Mouse (Mus musculus) CD4-positive, CD25-positive, alpha-beta regulatory T cell, adult 4 months (primary cell): ENCODE data around the gene Myo18b. TPM values are rescaled to one million over a fixed set of nuclear protein-coding genes. Genes with fewer than 3 reads are reported as not detected.

ENCODE experiments used
- ATAC-seq: one replicate; pipeline ENCODE4 v1.8.0; 2017
- polyA plus RNA-seq, 2 experiments: library from polyadenylated mRNA; unstranded; fragments of 100-300 nt; shearing (Covaris generic); gene quantifications; one replicate each; pipeline ENCODE4 v1.2.1; 2017

Gene Myo18b
- polyA plus RNA-seq, 2 experiments from 2014 or later: not detected

DNA sequence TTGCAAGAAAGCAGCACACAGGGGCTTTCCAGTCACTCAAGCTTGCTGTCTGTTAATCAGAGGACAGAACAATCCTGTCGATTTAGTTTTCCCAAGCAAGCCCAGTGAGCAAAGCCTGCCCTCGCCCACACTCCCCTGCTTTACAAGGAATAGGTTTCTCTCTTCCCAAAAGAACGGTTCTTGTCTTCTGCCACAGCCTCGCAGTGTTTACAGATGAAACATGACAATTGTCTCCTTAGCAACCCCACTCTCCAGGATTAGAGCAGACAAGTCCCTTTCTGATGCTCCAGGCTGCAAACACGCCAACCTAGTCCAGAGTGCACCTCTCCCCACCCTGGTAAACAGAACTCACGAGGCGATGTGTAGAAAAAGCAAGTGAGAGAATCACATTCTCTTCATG lies 230.5 kb downstream of the Myo18b start:
- ATAC-seq: no peak

DNA sequence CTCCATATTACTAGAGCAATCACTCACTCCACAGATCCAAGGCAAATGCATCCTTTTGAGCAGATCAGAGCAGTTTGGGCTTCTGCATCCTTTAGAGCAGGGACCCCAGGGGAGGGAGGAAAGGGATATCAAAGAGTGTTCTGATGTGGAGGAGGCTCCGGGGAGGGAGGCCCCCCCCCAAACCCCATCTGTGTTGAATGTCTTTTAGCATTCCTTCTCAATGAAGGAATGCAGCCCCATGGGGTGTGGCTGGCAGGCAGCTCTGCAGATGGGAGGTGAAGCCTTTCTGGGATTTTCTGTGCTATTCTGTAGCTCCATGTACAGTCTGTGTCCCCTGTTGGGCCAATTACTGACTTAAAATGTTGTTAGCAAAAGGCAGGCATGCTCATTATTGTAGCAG lies 232.5 kb downstream of the Myo18b start:
- no peak for ATAC-seq

GRCm38 (mm10) chr5:112660924-112661431 lies 235.2 kb downstream of the Myo18b start:
- ATAC-seq: no peak

- no peak for ATAC-seq
These were observed 236.9 kb downstream of the Myo18b start for GRCm38 (mm10) chr5:112659295-112659694.

DNA sequence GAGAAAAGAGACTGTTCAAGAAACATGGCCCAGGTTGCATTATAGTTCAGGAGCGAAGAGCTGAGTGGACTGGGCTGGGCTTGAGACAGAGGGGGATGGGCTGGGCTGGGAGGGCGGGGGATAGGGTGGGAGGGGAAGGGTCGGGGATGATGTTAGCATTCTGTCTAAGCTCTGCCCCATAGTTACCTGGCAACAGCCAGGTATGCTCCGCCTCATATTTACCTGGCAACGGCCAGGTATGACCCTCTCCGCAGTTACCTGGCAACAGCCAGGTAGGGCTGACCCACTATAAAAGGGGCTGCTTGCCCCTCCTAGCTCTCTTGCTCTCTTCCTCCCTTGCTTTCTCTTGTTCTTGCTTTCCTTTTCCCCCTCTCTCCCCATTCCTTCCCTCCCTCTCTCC lies 239.4 kb downstream of the Myo18b start:
- no peak for ATAC-seq

DNA sequence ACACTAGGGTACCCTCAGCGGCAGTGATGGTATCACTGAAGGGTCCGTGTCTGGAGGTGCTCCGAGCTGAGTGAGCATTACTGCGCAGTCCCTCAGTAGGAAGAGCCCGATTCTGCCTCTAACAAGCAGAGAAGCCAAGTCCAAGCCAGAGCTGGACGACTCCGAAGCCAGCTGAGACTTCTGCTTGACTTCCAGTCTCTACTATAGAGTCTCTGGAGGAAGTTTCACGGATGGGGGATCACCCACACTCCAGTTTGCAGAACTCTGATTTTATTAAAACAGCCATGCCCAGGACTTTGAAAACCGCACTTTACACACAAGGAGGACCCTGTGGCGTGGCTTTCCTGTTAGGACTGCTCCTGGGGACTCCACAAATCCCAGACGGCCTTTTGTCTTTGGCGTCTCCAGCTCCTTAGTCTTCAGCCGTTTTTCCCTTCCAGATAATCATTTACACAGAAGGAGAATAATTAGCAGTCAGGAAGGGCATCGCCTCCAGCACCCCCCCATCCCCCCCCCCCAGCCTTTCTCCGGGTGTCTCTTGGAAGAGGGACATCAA lies 240.1 kb downstream of the Myo18b start:
- no peak for ATAC-seq

DNA sequence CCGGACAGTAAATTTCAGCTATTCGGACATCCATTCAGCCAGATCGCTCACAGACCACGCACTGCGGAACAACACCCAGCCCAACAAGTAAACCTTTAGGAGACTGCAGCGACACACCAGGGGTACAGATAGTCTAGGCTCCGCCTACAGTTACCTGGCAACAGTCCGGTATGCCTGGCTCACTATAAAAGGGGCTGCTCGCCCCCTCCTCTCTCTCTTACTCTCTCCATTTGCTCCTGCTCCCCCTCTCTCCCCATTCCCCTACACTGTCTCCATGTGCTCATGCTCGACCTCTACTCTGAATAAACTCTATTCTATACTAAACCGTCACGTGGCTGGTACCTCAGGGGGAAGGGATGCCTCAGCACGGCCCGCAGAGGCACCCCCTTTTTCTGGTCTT lies 240.6 kb downstream of the Myo18b start:
- no peak for ATAC-seq

DNA sequence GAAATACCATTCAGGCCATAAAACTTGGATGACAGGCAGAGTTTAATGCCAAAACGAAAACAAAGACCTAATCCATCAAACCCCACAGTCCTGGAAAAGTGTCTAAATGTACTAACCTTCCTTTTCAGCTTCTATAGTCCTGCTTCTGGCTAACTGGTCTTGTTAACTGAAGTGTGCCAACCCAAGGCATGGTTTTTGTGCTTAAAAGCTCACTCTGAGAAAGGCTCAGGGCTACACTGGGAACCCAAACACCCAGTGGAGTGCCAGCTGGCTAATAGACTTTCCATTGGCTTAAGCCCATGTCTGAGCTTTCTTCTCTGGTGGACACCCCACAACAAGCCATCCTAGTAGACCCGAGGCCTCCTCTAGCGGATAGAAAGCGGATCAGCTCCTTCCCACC lies 244.1 kb downstream of the Myo18b start:
- ATAC-seq: no peak

DNA sequence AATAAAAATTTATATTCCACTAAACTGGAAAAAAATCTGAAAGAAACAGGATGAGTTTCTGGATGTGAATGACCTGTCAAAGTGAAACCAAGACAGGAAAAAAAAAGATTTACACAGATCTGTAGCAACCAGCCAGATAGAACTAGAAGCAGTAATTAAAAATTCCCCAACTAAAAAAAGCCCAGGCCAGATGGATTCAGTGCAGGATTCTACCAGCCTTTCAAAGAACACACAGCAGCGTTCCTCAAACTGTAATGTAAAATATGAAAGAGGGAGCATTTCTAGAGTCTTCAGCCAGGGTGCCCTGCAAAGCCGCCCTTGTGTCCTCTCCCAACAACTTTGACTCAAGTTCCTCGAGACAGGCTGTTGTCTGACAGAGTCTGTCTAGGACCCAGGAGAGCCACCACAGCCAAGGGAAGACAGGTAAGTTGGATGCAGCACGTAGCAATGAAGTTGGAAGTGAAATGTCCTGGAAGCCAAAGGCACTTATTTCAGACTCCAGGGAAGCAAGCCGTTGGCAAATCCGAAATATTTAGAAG lies 246.9 kb downstream of the Myo18b start:
- no peak for ATAC-seq

- no peak for ATAC-seq
These were observed 249.3 kb downstream of the Myo18b start for GRCm38 (mm10) chr5:112646871-112647270.

DNA sequence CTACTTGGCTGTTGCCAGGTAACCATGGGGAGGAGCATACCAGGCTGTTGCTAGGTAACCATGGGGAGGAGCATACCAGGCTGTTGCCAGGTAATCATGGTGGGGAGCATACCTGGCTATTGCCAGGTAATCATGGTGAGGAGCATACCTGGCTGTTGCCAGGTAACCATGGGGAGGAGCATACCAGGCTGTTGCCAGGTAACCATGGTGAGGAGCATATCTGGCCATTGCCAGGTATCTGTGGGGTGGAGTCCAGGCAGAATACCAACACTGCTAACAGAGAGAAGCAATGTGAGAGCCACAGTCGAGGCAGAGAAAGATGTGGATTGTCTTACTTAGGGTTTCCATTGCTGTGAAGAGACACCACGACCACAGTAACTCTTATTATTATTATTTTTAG lies 250.6 kb downstream of the Myo18b start:
- ATAC-seq: no peak

GRCm38 (mm10) chr5:112643533-112644272 lies 252.5 kb downstream of the Myo18b start:
- ATAC-seq: no peak

DNA sequence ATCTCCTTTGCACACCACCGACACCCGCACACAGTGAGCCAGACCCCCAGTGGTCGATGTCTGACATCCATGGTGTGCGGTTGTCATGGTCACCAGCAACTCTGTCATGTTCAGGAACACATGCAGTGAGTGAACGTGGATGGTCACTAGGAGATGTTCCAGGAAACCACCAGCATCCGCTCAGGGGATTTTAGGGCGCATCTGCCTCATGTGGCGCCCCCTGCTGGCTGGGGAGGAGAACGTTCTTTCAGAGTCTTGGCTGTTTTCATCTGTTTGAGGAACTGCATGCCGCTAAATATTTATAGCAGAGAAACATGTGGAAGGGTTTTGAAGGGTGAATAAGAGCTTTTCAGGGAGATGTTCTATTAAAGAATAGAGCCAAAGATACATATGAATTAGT lies 253.4 kb downstream of the Myo18b start:
- ATAC-seq: no peak

GRCm38 (mm10) chr5:112641770-112642169 lies 254.4 kb downstream of the Myo18b start:
- no peak for ATAC-seq

- no peak for ATAC-seq
These were observed 255.0 kb downstream of the Myo18b start for GRCm38 (mm10) chr5:112641131-112641530.

DNA sequence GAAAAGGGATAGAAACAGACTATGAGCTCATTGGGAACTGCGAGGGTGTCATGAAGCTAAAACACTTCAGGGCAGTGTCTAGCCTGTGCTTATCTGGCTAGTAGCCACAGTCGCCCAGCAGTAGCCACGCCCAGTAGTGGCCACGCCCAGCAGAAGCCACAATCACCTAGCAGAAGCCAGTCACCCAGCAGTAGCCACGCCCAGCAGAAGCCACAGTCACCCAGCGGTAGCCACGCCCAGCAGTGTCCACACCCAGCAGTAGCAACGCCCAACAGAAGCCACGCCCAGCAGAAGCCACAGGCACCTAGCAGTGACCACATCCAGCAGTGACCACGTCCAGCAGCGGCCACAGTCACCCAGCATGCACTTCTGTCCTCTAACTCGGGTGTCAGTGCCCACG lies 255.5 kb downstream of the Myo18b start:
- no peak for ATAC-seq

Other genes starting within 250 kb of the Myo18b start
- gene Grk3, start 119.4 kb upstream of the Myo18b start, polyA plus RNA-seq: under 1 TPM in 1 of 2 experiments, not detected in 1; 0.25 TPM
- not detected for gene Crybb2, start 173.8 kb upstream of the Myo18b start, polyA plus RNA-seq
- not detected for gene Crybb3, start 185.2 kb upstream of the Myo18b start, polyA plus RNA-seq